Comparison of ENCODE assay signal across 14 mouse cellular contexts in genomic region chr1:187964829-187965760, GRCm38 (mm10).
A peak's percentile ranks its signal among the peaks of the same experiment; 100 is the strongest.
DNase-seq lines count a peak whose midpoint lies in the region; ATAC-seq and TF ChIP-seq lines count a peak whose summit lies in the region.
"Had no signal": no experiment of that assay in that cellular context is flagged by ENCODE, and none has a peak within 500 bp of the region (broad histone marks: within the 10 kb centered on the region; RNA-seq: fewer than 3 reads in every experiment).

No protein-coding gene starts in this region.

- peaks cover 34% of the 10 kb centered on the region for H3K4me1 ChIP-seq in heart, embryonic 10.5 days
- no peaks in the 10 kb centered on the region for H3K4me1 ChIP-seq in intestine, embryonic 15.5 days (replicated peaks)
- H3K4me1 ChIP-seq in intestine, postnatal 0 days (replicated peaks; ENCODE audit: control insufficient read depth, insufficient read depth, low read length), result no peaks in the 10 kb centered on the region
- no peaks in the 10 kb centered on the region for H3K4me1 ChIP-seq in liver, embryonic 11.5 days (replicated peaks; ENCODE audit: control insufficient read depth, insufficient read depth, low read length)
- H3K4me1 ChIP-seq: limb, embryonic 15.5 days had no signal

- no peak for TF ChIP-seq CTCF in intestine, postnatal 0 days (IDR thresholded peaks at IDR 0.05; ENCODE audit: low read depth)

- H3K9me3 ChIP-seq in heart, embryonic 10.5 days, result no peaks in the 10 kb centered on the region
- no peaks in the 10 kb centered on the region for H3K9me3 ChIP-seq in intestine, embryonic 15.5 days
- no peaks in the 10 kb centered on the region for H3K9me3 ChIP-seq in intestine, postnatal 0 days (ENCODE audit: control insufficient read depth)
- no peaks in the 10 kb centered on the region for H3K9me3 ChIP-seq in liver, embryonic 11.5 days (ENCODE audit: control insufficient read depth, low read length)
- H3K9me3 ChIP-seq: limb, embryonic 15.5 days had no signal

- intact Hi-C loops in heart, postnatal 14 days (cut with DNase I), result no loop called here

- H3K27ac ChIP-seq in heart, embryonic 10.5 days, result peak overlapping the region; percentile 76
- H3K27ac ChIP-seq in intestine, embryonic 15.5 days, result no peak overlapping the region
- H3K27ac ChIP-seq in intestine, postnatal 0 days (ENCODE audit: low read depth, low read length), result no peak overlapping the region
- H3K27ac ChIP-seq in liver, embryonic 11.5 days (ENCODE audit: low read depth, low read length), result no peak overlapping the region
- H3K27ac ChIP-seq: hindbrain, postnatal 0 days; limb, embryonic 15.5 days had no signal

- H3K4me2 ChIP-seq in intestine, embryonic 15.5 days (replicated peaks), result no peak overlapping the region
- H3K4me2 ChIP-seq in intestine, postnatal 0 days (replicated peaks; ENCODE audit: low read depth), result no peak overlapping the region
- no peak overlapping the region for H3K4me2 ChIP-seq in liver, embryonic 11.5 days
- H3K4me2 ChIP-seq: limb, embryonic 15.5 days had no signal

- no peaks in the 10 kb centered on the region for H3K27me3 ChIP-seq in heart, embryonic 10.5 days (ENCODE audit: insufficient read depth, poor library complexity, severe bottlenecking)
- H3K27me3 ChIP-seq in intestine, embryonic 15.5 days (replicated peaks), result no peaks in the 10 kb centered on the region
- no peaks in the 10 kb centered on the region for H3K27me3 ChIP-seq in intestine, postnatal 0 days (replicated peaks; ENCODE audit: control insufficient read depth, insufficient read depth, low read length)
- H3K27me3 ChIP-seq in liver, embryonic 11.5 days (replicated peaks; ENCODE audit: control insufficient read depth, insufficient read depth, low read length), result no peaks in the 10 kb centered on the region
- H3K27me3 ChIP-seq: limb, embryonic 15.5 days had no signal

- no peaks in the 10 kb centered on the region for H3K36me3 ChIP-seq in heart, embryonic 10.5 days
- no peaks in the 10 kb centered on the region for H3K36me3 ChIP-seq in intestine, embryonic 15.5 days
- H3K36me3 ChIP-seq in intestine, postnatal 0 days (ENCODE audit: control insufficient read depth, insufficient read depth), result no peaks in the 10 kb centered on the region
- H3K36me3 ChIP-seq in liver, embryonic 11.5 days (ENCODE audit: control insufficient read depth, insufficient read depth, low read length), result no peaks in the 10 kb centered on the region
- H3K36me3 ChIP-seq: limb, embryonic 15.5 days had no signal

- 0 out of 2 replicates have a peak, but pooled peaks have one; percentile 51 for ATAC-seq in intestine, embryonic 15.5 days
- ATAC-seq in intestine, postnatal 0 days, result no peak
- ATAC-seq in liver, embryonic 11.5 days (replicated peaks; ENCODE audit: low FRiP score), result no peak
- ATAC-seq: hindbrain, postnatal 0 days had no signal

- 20% methylated on average over 18 of the region's 18 CpGs for WGBS in heart, embryonic 10.5 days
- WGBS in intestine, embryonic 15.5 days, result 34% methylated on average over 18 of the region's 18 CpGs
- 33% methylated on average over 18 of the region's 18 CpGs for WGBS in intestine, postnatal 0 days
- 42% methylated on average over 18 of the region's 18 CpGs for WGBS in liver, embryonic 11.5 days

- no peak overlapping the region for H3K9ac ChIP-seq in intestine, embryonic 15.5 days
- H3K9ac ChIP-seq in intestine, postnatal 0 days (ENCODE audit: low read depth, low read length), result no peak overlapping the region
- H3K9ac ChIP-seq in liver, embryonic 11.5 days (ENCODE audit: low read depth, low read length), result no peak overlapping the region
- H3K9ac ChIP-seq: limb, embryonic 15.5 days had no signal

- no peak for DNase-seq in heart, embryonic 10.5 days (ENCODE audit: low spot score)
- DNase-seq in heart, postnatal 14 days, result no peak
- DNase-seq in embryo, embryonic 9.5 days (ENCODE audit: extremely low spot score), result peak; percentile 27
- DNase-seq in retina, postnatal 1 day, result peak; percentile 62
- no peak for DNase-seq in kidney, postnatal 4 days
- DNase-seq in liver, embryonic 11.5 days (ENCODE audit: low spot score), result no peak
- DNase-seq: adrenal gland, adult 8-10 months; cerebellum, adult 11 months; lung, adult 18-20 months; spleen, adult 18-20 months had no signal

- H3K4me3 ChIP-seq in heart, embryonic 10.5 days, result no peak overlapping the region
- no peak overlapping the region for H3K4me3 ChIP-seq in intestine, embryonic 15.5 days (replicated peaks)
- no peak overlapping the region for H3K4me3 ChIP-seq in intestine, postnatal 0 days (ENCODE audit: low read depth, low read length)
- no peak overlapping the region for H3K4me3 ChIP-seq in liver, embryonic 11.5 days (ENCODE audit: low read depth, low read length)
- H3K4me3 ChIP-seq: limb, embryonic 15.5 days had no signal

Comparison
In these comparisons a context has a peak if more than half of its experiments do, and no peak if none do; other contexts are left out.
1. DNase-seq: peak in embryo, embryonic 9.5 days (single experiment) and retina, postnatal 1 day (single experiment); none in heart, embryonic 10.5 days (single experiment), heart, postnatal 14 days (0 of 2), kidney, postnatal 4 days (0 of 2) and liver, embryonic 11.5 days (single experiment).